Mouse (Mus musculus) forebrain, embryonic 16.5 days (tissue): ENCODE results near the gene Ctbp2. TPM values are rescaled to one million over a fixed set of nuclear protein-coding genes. Genes with fewer than 3 reads are reported as not detected.

ENCODE experiments used
- polyA plus RNA-seq: library from polyadenylated mRNA; unstranded; fragments of >200 nt; fragmentation: Nextera tagmentation; extraction: Ambion mirVana; gene quantifications from 2 replicates; pipeline ENCODE4 v1.2.1, GENCODE M21; 2015

The Ctbp2 gene
- polyA plus RNA-seq, 1 experiment from 2014 or later, result 74.6 TPM

Other genes starting within 250 kb of the Ctbp2 start
- 22.6 and 22.8 TPM in 2 replicates for gene Zranb1, start 193.2 kb downstream of the Ctbp2 start, polyA plus RNA-seq
- 39.2 and 52.1 TPM in 2 replicates for gene Fgfr2, start 1.0 kb downstream of the Ctbp2 start, polyA plus RNA-seq